Mouse (Mus musculus): ENCODE data around the gene Wasf2.

Wasf2 gene

GRCm38 (mm10) chr4:133178305-133178704 is 48.0 kb downstream of the Wasf2 start:
- DNase-seq = no peak

- no peak for DNase-seq
These were observed 49.0 kb downstream of the Wasf2 start for GRCm38 (mm10) chr4:133179258-133179657.

GRCm38 (mm10) chr4:133182439-133183033 is 52.2 kb downstream of the Wasf2 start:
- no peak for DNase-seq

- DNase-seq = no peak
These were observed 54.0 kb downstream of the Wasf2 start for GRCm38 (mm10) chr4:133184031-133184897.

DNA sequence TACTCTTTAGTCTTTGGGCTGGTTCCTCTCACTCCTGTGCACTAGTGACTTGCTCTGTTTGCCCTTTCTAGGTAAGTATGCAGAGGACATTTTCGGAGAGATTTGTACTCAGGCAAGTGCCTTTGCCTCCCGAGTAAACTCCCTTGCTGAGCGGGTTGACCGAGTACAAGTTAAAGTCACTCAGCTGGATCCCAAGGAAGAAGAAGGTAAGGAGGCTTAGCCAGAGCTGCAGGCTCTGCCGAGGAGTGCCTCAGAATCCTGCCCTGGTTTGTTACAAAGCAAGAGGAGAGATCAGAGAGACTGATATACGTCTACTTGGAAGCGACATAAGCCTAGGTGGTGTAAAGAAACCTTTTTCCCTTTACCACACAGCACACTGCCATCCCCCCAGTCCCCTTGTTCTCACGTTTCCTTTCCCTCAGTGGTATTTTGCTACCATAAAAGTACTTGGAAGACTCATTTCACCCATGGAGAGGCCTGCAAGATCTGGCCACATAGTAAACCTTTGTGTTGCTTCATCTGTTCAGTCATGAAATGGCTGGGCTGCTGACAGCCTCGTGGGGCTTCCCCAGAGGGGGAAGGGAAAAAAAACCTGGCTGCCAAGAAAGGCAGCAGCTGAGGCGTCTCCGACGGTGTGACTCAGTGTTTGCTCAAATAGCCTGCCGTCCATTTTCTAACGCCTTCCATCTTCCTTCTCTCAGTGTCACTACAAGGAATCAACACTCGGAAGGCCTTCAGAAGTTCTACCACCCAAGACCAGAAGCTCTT is 54.8 kb downstream of the Wasf2 start:
- peak; percentile 39 for DNase-seq

GRCm38 (mm10) chr4:133185893-133186292 is 55.6 kb downstream of the Wasf2 start:
- no peak for DNase-seq

DNA sequence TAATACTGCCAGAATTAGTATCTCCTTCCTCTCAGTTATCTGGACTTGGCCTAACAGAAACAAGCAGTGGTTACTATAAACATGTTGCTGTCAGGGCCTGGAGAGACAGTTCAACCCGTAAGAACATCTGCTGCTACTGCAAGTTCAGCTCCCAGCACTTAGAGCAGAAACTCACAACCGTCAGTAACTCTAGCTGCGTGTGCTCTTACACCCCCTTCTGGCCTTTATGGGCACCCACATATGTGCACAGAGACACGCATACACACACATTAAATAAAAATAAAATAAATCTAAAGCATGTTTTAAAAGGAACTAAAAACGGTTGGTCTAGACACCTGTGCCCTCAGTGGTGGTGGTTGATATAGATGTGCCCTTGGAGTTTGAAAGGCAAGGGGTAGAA is 56.6 kb downstream of the Wasf2 start:
- DNase-seq = no peak

- peak; percentile 51 for DNase-seq
These were observed 59.1 kb downstream of the Wasf2 start for GRCm38 (mm10) chr4:133189396-133189795.

GRCm38 (mm10) chr4:133194482-133194881 is 64.2 kb downstream of the Wasf2 start:
- DNase-seq = no peak

DNA sequence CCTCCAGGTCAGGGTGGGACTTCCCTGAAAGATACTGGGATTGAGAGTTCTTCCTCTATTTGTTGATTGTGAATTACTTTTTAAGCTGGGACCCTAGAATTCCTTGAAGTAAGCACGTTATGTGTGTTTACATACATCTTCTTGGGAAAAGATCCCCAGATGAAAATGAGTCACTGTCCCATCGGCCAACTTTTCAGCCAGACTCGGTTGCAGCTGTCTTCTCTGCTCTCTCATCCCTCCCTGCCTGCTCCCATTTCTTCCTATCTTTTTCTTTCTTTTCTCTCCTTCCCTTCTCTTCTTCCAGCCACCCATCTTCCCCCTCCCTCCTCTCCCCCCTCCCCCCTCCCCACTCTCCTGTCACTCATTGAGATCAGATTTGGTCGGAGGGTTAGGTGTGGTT is 64.7 kb downstream of the Wasf2 start:
- DNase-seq = no peak

DNA sequence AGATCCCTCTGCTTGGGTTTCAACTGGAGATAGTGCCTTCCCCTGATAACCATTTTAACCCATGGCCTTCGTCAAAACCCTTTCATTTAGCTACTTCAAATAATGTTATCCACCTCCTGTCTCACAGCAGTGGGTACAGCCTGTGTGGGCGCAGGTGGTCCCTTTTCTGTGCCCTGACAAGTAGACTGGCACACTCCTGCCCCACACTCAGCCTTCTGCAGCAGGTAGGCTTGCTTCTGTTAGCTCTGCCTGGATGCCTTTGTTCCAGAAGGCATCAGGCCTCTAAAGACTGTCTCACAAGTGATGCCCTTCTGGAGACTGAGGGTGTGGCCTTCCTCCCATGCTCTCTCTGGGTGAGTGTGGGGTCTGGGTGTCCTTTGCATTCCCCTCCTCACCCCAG is 65.8 kb downstream of the Wasf2 start:
- DNase-seq = no peak

DNA sequence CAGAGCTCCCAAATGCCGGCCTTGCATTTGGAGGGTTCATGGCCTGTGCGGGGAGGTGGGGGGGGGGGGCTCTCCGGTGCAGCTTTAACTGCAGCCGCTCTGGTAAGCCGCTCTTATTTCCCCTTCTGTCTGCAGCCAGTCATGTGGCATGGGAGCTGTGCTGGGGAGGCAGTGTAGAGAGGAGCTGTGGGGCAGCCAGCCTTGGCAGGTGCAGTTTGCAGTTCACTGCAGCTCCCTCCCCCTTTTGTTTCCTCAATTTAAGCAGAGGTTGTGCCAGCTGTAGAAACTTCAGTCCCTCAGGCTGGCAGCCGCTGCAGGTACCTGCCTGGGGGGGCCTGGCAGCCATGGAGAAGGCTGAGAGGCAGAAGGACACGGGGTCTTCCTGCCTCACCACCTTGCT is 66.5 kb downstream of the Wasf2 start:
- DNase-seq = peak; percentile 51

- DNase-seq = no peak
These were observed 67.0 kb downstream of the Wasf2 start for GRCm38 (mm10) chr4:133197355-133197754.

GRCm38 (mm10) chr4:133197801-133198286 is 67.5 kb downstream of the Wasf2 start:
- peak; percentile 90 for DNase-seq

DNA sequence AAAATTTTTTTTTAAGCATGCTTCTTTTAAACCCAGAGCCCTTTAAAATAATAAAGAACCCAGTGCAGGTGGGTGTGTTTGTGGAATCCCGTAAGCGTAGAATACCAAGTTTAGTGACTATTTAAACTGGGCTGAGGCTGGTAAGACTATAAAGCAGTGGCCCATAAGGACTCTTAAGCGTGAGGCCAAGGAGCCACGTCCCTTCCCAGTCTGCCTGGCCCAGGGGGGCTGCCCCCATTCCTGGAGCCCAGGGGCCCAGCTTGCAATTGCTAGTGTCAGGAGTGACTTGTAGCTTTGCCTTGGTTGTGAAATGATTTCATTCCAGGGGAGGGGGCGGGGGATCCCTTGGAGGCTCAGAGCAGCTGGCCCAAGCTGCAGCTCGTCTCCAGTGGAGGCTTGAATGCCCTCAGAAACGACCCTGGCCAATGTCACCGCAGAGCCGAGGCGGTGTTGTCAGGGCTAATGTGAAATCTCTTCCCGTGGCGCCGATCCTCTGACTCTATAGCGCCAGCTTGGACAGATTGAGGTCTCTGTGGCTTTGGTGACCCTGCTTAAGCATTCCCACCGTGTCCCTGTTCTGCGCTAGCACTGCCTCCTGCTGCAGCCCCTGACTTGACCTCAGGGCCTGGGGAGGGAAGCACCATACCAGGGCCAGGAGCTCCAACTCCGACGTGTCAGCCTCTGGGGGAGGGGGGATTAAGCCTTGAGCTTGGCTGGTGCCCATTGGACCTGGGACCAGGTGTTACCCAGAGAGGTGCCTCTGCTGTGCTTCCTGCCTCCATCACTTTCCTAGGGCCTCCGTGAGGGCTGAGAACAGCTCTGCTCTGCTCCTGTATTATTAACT is 68.3 kb downstream of the Wasf2 start:
- peak; percentile 34 for DNase-seq

- no peak for DNase-seq
These were observed 69.4 kb downstream of the Wasf2 start for GRCm38 (mm10) chr4:133199743-133200142.

DNA sequence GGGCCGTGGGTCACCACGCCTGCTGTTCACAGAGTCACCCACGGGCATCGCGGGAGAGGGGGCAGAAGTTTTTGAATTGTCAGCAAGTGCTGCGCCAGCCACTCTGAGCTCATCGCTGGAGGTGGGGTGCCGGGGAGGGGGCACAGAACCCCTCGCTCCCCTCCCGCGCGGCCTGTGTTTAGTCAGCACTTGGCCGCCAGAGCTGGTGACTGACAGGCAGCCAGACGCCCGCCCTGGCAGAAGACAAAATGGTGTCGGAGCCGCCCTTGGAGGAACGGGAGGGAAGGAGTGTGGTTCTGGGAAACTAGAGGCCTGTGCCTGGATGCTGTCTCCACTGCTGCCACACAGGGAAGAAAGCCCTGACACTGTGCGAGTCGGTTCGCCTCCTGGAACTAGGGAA is 70.0 kb downstream of the Wasf2 start:
- DNase-seq = peak; percentile 45

- DNase-seq = peak; percentile 92
These were observed 70.9 kb downstream of the Wasf2 start for GRCm38 (mm10) chr4:133201006-133201771.

- no peak for DNase-seq
These were observed 71.9 kb downstream of the Wasf2 start for GRCm38 (mm10) chr4:133202254-133202653.

GRCm38 (mm10) chr4:133203591-133203990 is 73.3 kb downstream of the Wasf2 start:
- DNase-seq = no peak

DNA sequence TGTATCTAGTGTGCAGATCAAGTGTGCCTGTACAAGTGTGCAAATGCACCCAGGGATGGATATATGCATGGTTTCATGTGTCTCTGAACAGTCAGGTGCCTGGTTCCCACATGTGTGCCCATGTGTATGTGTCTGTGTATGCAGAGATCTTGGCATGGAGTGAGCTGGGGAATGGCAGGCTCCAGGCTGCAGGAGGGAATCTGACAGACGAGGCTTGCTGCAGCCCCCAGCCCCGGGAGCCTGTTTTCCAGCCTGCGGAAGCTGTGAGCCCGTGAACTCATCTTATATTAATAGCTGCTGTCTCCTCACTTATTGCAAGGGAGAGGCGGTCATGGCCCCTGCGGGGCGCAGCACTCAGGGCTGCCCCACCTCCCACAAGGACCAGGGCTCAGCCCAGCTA is 74.1 kb downstream of the Wasf2 start:
- DNase-seq = no peak

DNA sequence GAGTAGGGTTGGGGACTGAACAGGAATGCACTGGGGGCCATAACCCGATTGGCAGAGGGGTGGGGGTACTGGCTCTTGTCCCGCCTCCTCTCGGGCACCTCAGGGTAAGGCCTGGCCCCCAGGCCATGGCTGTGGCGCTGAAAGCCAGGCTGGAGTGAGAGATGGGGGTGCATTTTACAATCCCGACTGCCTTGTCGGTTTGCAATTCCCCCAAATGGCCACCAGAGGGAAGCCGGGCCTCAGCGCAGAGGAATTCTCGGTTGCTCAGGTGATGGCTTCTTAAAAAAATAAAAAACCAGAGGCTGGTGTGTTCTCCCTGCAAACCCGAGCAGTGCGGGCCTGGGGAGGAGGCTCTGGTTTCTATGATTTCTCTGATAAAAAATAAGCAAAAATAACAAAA is 79.1 kb downstream of the Wasf2 start:
- DNase-seq = peak; percentile 65

Measured in kidney, adult 9 months (tissue).